Mouse (Mus musculus): ENCODE results near the gene Cpm.
"Not testable (repeated sequence)": the region's sequence is repeated elsewhere in the genome, so short reads cannot be mapped to it uniquely, and the experiment has no call there.

The Cpm gene

DNA sequence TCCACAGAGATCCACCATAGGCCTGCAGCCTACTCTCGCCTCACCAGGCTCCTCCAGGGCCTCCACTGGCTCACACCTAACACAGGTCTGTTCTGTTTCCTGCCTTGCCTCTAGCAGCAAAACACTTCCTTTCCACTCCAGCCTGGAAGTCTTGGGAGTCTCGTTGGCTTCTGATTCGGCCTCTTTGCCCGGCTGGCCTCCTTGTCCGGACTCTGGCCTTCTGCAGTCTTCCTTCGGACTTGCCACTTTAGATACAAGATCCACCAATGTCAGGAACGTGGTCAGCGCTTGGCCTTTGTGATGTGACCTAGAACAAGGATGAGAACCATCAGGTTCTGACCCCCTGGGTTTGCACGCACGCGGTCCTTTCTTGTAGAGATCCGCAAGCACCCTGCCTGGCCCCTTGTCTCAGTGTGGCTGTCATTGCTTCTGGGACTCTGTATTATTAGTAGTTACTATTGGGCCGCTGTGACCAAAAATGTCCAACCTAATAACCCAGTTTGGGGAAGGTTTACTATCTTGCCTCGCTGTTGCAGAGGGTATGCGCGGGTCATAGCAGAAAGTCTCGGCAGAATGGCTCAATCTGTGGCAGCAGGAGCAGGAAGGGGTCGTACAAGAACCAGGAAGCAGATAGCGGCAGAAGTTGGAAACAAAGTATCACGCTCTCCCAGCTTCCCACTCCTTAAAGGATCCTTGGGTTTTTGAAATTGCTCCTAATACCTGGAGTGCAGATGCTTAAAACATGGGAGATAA lies 22.1 kb upstream of the Cpm start:
- DNase-seq = no peak

DNA sequence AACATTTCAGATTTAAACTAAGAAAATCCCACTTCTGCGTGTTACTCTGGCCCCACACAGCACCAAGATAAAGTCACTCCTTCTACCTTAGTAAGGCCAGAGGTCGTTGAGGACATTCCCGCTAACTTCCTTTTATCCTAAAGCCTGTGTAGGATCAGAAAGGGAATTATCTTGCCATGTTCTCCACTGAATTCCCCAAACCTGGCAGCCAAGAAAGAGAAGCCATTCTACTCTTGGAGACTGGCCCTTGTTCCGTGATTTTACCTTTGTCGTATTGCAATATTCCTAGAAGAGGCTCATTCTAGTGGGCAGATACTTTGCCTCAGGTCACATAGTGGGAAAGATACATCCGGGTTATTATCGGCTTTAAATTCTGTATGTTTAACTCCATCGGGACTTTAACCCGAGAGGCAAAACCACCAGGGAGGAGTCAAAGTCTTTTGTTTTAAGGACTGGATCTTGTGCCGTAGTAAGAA lies 21.5 kb upstream of the Cpm start:
- no peak for DNase-seq

DNA sequence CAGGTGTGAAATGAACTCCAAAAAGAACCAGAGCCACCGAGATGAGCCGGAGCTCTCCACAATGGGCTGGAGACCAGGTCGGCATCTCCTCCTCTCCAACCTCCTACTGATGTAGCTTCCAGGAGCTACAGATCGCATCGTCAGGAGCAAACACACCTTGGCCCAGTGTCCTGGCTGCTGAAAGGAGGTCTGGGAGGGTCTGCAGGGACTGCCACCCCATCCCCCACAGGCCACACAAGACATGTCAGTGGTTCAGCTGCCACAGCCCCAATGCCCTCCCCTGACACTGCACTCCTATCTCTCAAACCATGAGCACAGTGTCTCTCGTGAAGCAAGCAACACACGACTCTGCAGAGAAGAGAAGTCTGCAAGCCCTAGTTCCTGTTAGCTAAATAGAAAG lies 20.8 kb upstream of the Cpm start:
- DNase-seq = no peak

DNA sequence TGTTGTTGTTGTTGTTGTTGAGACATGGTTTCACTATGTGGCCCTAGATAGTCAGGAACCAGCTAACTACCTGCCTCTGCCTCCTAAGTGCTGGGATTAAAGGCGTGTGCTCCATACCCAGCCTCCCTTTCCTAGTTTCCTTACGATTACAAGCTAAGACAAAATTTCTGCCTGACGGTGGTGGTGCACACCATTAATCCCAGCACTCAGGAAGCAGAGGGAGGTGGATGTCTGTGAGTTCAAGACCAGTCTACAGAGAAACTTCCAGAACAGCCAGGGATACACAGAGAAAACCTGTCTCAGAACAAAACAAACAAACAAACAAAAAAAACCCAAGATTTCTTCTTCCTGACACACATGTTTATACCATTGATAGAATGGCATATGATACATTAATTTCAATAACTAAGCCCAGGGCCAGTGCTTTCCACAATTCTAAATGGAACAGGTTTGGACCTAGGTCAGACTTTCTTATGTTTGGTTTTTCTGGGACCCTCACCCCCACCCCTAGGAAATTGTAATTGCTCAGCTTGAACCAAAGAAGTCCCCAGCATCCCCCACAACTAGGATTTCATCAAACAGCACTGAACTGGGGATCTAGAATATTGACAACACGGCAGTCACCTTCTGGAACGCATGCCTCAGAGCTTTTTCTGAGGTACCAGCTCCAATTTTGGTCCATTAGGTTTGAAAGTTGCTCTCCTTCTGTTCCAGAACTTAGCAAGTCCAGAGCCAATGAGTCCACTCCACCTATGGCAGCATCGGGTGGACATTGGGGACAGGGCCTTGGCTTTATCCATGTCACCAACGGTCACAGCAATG lies 20.1 kb upstream of the Cpm start:
- no peak for DNase-seq

DNA sequence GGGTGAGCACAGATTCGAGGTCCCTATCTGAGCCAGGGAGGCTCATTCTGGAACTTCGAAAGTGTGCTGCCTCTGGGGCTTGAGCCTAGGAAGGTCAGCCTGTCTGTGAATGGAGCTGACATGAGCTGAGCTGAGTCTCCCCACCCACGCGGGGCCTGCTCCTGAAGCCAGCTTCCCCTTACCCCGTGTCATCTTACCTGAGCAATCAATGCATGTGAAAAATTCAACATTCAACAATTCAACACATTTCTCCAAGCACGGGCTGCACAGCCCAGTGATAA lies 19.6 kb upstream of the Cpm start:
- no peak for DNase-seq

DNA sequence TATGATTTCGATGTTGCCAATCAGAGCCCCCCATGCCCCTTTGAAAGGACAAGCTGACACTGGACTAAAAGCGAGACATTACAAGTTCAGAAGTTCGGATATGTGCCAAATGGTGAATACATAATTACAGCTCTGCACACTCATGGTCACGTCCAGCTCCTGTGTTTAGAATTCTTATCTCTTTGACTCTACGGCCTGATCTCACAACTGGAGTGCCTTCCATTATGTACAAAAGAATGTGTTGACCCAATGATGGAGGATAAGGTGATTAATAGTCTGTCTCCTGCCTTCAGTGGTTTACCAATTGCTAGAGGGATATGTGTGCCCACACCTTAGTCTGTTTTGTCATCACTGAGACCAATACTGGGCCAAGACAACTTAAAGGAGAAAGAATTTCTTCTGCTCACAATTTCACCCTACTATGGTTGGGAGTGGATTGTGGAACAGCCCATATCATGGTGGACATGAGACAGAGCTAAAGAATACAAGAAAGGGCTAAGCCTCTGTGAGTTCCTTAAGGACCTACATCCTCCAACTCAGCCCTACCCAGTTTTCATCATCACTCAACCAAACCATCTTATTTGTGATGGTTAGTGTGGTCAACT lies 19.0 kb upstream of the Cpm start:
- no peak for DNase-seq

DNA sequence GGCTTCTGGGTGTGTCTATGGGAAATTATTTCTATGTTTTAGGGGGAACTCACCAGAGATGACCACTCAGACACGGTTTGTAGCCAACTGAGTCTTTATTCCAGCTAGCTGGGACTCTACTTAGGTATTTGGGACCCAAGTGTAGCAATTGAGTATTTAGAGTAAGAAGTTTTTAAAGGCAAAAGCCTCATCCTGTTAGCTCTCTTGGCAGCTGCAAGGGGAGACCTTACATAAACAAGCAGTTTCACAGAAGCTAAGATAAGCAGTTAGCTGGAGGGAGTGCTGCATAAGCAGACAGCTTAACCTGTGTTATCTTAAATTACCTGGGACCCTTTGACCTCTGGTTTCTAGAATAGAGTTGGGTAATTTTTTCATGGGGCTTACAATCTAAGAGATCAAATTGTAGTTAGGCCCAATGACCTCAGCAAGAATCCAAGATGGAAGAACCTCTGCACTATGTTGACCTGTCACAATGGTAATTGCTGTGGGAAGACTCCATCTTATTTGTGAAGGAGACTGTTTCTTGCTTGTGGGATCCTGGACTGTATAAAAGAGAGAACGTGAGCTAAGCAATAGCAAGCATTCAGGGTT lies 18.4 kb upstream of the Cpm start:
- no peak for DNase-seq

DNA sequence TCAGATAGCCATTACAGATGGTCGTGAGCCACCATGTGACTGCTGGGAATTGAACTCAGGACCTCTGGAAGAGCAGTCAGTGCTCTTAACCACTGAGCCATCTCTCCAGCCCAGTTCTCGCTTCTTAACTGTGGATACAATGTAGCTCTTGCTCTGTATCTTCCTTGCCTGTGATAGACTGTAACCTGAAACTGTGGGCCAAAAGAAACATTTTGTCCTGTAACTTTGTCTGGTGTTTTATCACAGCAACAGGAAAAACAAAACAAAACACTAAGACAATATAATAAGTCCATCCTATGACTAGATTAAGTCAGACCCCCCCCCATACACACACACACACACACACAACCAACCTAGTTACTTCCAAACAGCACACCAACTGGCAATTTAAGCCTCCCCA lies 17.8 kb upstream of the Cpm start:
- DNase-seq = no peak

DNA sequence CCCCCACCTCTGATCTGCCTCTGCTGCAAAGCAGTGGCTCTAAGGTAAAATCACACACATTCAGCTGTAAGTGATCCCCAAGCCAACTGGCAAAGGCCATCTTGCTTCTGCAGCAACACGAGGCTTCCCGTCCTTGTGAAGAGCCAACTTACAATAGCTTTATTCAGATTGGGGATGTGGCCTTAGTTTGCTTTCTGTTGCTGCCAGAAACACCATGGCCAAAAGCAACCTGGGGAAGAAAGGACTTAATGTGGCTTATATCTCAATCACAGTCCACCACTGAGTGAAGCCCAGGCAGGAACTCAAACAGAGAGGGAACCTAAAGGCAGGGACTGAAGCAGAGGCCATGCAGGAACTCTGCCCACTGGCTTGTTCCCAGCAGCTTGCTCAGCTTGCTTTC lies 17.3 kb upstream of the Cpm start:
- no peak for DNase-seq

DNA sequence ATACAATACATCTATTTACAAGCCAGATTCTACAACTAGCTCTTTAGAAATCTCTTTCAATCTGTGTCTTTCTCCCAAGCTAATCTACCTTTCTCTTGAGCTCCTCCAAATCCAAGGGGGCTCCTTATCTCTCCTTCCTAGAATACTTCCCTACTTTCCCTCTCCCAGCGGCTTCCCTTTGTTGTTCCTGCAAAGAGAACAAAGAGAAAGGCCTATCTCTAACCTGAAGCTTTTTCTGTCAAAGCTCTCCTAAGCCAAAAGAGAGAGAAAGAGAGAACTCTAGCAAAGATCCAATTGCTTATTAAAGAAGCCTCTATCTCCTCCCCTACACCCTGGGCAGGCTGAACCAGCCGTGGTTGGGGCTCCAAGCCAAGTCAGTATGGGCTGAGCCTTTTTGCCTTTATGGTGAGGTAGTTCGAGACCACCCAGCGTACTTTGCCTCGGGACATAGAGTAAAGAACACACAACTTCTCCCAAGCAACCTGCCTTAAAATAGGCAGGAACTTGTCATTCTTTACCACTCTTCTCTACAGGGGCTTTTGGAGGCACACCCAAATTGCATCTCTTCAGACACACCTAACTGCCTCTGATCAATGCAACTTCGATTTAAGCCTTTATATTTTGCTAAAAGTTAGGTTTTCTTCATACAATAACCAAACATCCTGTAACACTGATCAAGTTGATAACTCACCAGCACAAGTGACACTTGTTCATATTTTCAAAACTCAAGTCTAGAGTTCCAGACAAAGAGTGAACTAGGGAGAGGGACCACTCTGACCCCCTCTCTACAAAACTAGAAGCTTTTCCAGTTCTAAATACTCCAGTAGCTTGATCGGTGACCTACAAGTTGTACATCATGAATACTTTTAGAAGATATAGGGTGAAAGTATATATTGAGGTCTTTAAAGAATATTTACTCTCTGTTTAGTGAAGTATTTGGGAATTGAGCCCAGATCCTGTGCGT lies 16.4 kb upstream of the Cpm start:
- no peak for DNase-seq

DNA sequence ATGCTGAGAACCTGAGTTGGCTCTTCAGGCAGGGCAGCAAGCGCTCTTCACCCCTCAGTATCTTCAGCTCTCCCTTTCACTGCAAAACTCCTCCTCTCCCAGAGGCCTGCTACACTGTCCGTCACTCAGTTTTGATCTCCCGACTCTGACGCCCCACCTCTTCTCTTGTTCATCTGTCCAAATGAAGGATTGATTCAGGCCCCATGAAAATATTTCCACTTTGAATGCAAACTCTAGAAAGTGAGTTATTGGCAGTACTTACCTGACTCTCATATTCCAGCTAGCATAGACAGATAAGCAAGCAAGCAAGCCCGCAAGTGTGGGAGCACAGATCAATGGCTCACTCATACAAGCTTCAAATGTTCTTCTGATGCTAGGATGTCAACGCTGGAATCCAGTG lies 15.3 kb upstream of the Cpm start:
- DNase-seq = no peak

DNA sequence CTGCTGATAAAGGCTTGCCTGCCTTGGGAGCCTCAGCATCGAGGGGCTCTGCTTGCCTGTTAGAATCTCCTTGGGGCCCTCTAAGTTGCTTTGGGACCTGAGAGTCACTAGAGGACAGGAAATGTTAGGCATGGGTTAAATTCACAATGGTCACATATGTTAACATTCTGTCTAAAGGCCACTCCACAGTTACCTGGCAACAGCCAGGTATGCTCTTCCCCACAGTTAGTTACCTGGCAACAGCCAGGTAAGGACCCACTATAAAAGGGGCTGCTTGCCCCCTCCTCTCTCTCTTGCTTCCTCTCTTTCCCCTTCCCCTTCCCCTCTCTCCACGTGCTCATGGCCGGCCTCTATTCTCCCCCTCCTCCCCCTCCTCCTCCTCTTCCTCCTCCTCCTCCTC lies 14.9 kb upstream of the Cpm start:
- DNase-seq = no peak

DNA sequence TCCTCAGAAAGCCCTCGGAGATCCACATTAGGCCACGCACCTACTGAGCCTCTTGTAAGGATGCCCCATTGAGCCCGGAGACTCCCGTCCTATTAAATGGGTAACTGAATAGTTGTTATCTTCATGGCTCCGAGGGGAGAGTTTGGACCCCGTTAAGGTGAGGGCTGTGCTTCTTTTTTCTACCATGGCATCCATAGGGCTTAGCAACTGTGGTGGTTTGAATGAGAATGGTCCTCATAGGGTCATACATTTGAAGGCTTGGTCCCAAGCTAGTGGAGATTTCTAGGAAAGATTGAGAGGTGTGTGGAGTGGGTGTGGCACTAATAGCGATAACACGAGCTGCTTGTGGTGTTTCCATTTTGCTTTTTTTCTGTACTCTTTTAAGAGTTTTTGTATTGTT lies 14.1 kb upstream of the Cpm start:
- DNase-seq = no peak

DNA sequence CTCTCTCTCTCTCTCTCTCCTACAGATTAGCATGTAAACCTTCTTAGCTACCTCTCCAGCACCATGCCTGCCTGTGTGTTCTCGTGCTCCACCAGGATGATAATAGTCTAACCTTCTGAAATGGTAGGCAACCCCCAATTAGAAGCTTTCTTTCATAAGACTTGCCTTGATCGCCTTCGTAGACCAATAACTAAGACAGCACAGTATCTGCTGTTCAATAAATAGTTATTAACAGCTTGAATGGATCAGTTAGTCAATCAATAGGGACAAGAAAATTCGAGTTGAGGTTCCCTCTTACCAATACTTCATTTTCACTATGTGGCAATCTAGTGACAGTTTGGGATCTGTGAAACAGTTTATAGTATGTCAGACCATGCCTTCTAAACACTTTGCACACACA lies 13.6 kb upstream of the Cpm start:
- no peak for DNase-seq

DNA sequence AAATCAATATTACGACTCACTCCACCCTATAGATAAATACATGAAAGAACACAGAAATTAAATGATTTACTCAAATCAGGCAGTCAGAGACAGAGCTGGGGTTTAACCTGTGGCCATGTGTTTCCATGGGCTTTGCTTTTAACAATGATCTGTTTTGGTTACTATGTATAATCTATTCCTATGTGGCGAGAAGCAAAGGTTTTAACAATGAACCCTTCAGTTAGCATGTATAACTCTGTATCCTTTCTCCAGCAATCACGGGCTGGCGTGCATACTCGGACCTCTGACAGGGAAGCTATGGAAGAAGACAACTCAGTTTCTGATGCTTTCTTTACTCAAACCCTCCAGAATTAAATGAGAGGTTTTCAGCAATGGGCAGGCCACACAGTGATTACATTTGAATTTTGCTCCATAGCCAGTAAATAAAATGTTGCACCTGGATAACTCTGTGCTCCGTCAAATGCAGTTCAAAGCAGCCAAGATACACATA lies 13.1 kb upstream of the Cpm start:
- DNase-seq = no peak

DNA sequence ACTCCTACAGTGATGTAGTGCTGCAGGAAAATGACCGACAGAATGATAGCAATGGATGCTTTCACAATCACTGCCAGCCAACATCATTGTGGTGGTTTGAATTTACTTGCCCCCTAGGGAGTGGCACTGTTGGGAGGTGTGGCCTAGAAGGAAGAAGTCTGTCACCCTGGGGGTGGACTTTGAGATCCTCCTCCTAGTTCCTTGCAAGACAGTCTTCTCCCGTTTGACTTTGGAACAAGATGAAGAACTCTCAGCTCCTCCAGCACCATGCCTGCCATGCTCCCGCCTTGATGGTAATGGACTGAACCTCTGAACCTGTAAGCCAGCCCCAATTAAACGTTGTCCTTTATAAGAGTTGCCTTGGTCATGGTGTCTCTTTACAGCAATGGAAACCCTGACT lies 12.5 kb upstream of the Cpm start:
- not testable (repeated sequence) for DNase-seq

DNA sequence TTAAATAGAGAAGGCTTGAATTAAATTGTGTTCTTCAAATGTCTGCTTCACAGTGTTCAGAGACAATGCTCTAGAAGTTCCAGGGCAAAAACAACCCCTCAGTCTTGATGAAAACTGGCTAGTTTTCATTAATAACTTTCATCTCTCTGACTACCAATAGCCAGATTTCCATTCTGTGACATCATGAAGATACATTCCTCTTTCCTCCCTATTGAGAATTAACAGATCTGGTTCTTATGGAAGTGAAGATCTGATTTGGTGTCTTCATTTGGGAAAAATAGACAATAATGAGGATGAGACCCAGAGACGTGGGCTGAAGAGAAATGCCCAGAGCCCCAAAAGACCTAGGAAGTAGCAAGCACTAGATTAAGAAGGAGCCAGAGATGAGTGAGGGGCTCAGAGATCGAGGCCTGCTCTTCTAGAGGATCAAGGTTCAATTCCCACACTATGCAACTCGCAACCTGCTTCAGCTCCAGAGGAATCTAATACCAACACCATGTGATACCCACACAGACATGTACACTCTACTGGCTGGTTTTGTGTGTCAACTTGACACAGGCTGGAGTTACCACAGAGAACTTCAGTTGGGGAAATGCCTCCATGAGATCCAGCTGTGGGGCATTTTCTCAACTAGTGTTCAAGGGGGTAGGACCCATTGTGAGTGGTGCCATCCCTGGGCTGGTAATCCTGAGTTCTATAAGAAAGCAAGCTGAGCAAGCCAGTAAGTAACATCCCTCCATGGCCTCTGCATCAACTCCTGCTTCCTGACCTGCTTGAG lies 11.5 kb upstream of the Cpm start:
- DNase-seq = no peak

DNA sequence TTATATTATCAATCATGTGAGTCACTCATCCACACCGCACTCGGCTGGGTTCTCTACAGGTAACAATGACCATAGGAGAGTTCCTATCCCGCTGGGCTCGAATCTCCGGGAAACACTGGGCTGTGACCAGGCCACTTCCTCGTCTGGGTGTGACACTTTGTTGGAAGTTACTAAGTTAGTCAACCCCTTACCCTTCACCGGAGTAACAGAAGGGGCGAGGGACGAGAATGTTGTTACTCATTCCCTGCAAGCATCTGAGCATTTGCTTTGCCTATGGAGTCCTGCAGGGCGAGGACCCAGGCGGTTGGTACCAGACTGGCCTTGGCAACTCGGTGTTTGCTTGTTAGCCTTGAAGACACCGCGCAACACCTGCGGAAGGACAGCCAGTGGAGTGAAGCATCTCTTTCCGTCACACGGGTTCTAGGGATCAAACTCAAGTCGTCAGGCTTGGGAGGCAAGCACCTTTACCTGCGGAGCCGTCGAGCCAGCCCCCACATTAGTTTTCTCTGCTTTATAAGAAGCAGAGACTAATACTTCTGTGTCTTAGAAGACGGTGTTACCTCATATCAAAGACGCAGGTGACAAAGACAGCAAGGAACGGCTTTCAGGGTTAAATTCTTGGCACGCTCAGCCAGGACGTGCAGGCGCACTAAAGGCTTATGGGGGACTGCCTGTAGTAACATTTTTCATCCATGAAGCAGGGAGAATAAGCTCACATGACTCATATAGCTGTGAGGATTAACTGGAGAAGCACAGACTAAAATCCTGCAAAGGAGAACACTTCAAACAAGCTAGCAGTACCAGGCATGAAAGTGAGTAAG lies 10.0 kb upstream of the Cpm start:
- no peak for DNase-seq

DNA sequence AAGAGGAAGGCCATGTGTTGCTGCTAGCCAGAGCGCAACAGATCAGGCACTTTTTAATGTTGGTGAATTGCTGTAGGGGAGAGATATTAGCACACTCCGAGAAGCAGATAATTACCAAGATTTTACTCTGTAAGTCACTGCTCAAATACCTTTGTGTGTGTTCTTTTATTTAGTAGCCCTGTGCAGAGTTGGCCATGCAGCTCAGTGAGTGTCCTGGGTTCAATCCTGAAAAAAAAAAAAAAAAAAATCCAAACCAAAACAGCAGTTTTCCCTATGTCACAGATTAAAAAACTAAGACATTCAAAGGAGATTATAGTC lies 9.5 kb upstream of the Cpm start:
- no peak for DNase-seq

DNA sequence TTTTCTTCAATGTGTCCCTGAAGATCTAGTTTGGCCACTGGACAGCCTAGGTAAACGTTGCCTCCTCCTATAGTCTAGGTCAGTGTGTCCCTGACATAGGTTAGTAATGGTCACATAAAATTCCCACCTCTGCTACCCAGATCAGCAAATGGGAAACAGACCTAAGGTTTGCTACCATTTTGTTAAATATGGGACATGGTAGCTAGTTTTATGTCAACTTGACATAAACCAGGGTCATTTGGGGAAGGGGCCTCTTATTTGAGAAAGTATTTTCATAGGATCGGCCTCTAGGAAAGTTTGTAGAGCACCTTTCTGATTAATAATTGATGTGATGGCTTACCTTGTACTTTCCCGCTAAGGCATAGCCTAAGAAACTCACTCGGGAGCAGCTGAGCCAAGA lies 8.8 kb upstream of the Cpm start:
- DNase-seq = no peak

DNA sequence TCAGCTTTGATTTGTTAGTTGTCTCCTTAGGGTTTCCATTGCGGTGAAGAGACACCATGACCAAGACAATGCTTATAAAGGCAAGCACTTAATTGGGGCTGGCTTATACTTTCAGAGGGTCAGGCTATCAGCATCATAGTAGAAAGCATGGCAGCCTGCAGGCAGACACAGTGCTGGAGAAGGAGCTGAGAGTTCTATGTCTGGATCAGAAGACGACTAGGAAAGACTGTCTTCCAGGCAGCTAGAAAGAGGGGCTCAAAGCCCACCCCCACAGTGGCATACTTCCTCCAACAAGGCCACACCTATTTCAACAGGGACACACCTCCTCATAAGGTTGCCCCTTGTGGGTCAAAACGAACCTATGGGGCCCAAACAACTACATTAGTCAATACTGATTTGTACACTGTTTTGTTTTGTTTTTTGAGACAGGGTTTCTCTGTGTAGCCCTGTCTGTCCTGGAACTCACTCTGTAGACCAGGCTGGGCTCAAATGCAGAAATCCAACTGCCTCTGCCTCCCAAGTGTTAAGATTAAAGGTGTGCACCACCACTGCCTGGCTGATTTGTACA lies 8.3 kb upstream of the Cpm start:
- no peak for DNase-seq
